Mouse (Mus musculus) ES-E14 (cell line): Measurements from ENCODE around the gene Gm42957.

Experiments
- CHD2 ChIP-seq: IDR thresholded peaks from 2 replicates; pipeline ENCODE4 v1.6.1; 2014; ENCODE audit warnings: mild to moderate bottlenecking, low read depth, low read length, inconsistent platforms
- MAFK ChIP-seq: IDR thresholded peaks from 2 replicates; pipeline ENCODE4 v1.6.1; 2014; ENCODE audit warnings: mild to moderate bottlenecking, low read depth, low read length, inconsistent platforms; ENCODE audit not compliant: insufficient read depth
- ZC3H11A ChIP-seq: IDR thresholded peaks from 2 replicates; pipeline ENCODE4 v1.6.1; 2012; ENCODE audit warnings: low read depth, mild to moderate bottlenecking, inconsistent platforms, low read length, borderline replicate concordance
- ZNF384 ChIP-seq: IDR thresholded peaks from 2 replicates; pipeline ENCODE4 v1.6.1; 2012; ENCODE audit warnings: low read depth, low read length, inconsistent platforms

- TF ChIP-seq CHD2 (no peak), ZNF384 (no peak), MAFK (no peak), ZC3H11A (no peak)
These were observed 38.2 kb downstream of the Gm42957 start for GRCm38 (mm10) chr3:96673514-96673913.
